Mouse (Mus musculus) stomach, postnatal 0 days (tissue): ENCODE data around the gene Plin5. TPM values are rescaled to one million over a fixed set of nuclear protein-coding genes. Genes with fewer than 3 reads are reported as not detected.

Experiments
- ATAC-seq: fragments of 200-750 bp; cut with Nextera tagmentation; 2 replicates; pipeline ENCODE4 v1.8.0; 2017; ENCODE audit not compliant: low FRiP score, low TSS enrichment
- DNase-seq: peaks from one replicate; pipeline ENCODE4 v3.0.0-alpha.2; 2016; ENCODE audit warnings: low spot score
- H3K27ac ChIP-seq: fragments of 300-500 bp; sonication (generic); replicated peaks from 2 replicates; pipeline ENCODE4 v1.5.1; 2014; ENCODE audit warnings: mild to moderate bottlenecking, control low read depth
- H3K27me3 ChIP-seq: fragments of 300-500 bp; sonication (generic); 2 replicates; pipeline ENCODE4 v1.6.1; 2014; ENCODE audit warnings: low read length; ENCODE audit not compliant: control insufficient read depth, insufficient read depth
- H3K36me3 ChIP-seq: fragments of 300-500 bp; sonication (generic); 2 replicates; pipeline ENCODE4 v1.6.1; 2014; ENCODE audit warnings: low read length, mixed read lengths; ENCODE audit not compliant: control insufficient read depth, insufficient read depth
- H3K4me1 ChIP-seq: fragments of 300-500 bp; sonication (generic); replicated peaks from 2 replicates; pipeline ENCODE4 v1.6.1; 2014; ENCODE audit warnings: antibody characterized with exemption; ENCODE audit not compliant: control insufficient read depth, insufficient read depth
- H3K4me2 ChIP-seq: fragments of 300-500 bp; sonication (generic); replicated peaks from 2 replicates; pipeline ENCODE4 v1.6.1; 2014; ENCODE audit warnings: low read depth, mild to moderate bottlenecking, control low read depth, moderate library complexity
- H3K4me3 ChIP-seq: fragments of 300-500 bp; sonication (generic); 2 replicates; pipeline ENCODE4 v1.5.1; 2014; ENCODE audit warnings: low read depth, low read length, control low read depth
- H3K9ac ChIP-seq: fragments of 300-500 bp; sonication (generic); 2 replicates; pipeline ENCODE4 v1.6.1; 2014; ENCODE audit warnings: mild to moderate bottlenecking, low read length, control low read depth, mixed read lengths
- H3K9me3 ChIP-seq: fragments of 300-500 bp; sonication (generic); 2 replicates; pipeline ENCODE4 v1.6.1; 2016; ENCODE audit warnings: low read length; ENCODE audit not compliant: control insufficient read depth
- CTCF ChIP-seq: IDR thresholded peaks from 2 replicates; pipeline ENCODE4 v1.5.1; 2016; ENCODE audit warnings: antibody characterized with exemption, low read depth, mild to moderate bottlenecking, moderate library complexity
- EP300 ChIP-seq: optimal IDR thresholded peaks from 2 replicates; pipeline ENCODE3; 2016; ENCODE audit warnings: antibody characterized with exemption
- WGBS: fragments of 180-500 bp; shearing (Covaris S2); extraction: QIAGEN DNeasy Blood & Tissue Kit; methylation state at CpG from one replicate; pipeline ENCODE4 v1.1.7; 2014; 5-methylcytosine and 5-hydroxymethylcytosine counted together
- polyA plus RNA-seq: library from polyadenylated mRNA; unstranded; fragments of >200 nt; fragmentation: Nextera tagmentation; extraction: Ambion mirVana; gene quantifications from 2 replicates; pipeline ENCODE4 v1.2.1, GENCODE M21; 2015

Gene Plin5
- polyA plus RNA-seq, 1 experiment from 2014 or later = 0.65 TPM

- H3K4me1 ChIP-seq = no peaks in the 10 kb centered on the region; the same call in 1 of the 2 replicates
- ATAC-seq = no peak
- H3K27ac ChIP-seq = no peak overlapping the region
- H3K4me2 ChIP-seq = no peak overlapping the region
- no peak overlapping the region for H3K4me3 ChIP-seq
- no peak for DNase-seq
- H3K9me3 ChIP-seq = no peaks in the 10 kb centered on the region
- no peaks in the 10 kb centered on the region for H3K36me3 ChIP-seq
- no peaks in the 10 kb centered on the region for H3K27me3 ChIP-seq
- no peak overlapping the region for H3K9ac ChIP-seq
- WGBS = 78% methylated on average over 3 of the region's 3 CpGs
- TF ChIP-seq CTCF (no peak), EP300 (no peak)
Observed at GRCm38 (mm10) chr17:56112743-56113142, 4.7 kb downstream of the Plin5 start.

- no peaks in the 10 kb centered on the region for H3K4me1 ChIP-seq
- 53% methylated on average over 5 of the region's 5 CpGs for WGBS
- ATAC-seq (no peak), DNase-seq (peak; percentile 69)
- no peak overlapping the region for H3K9ac ChIP-seq
- TF ChIP-seq EP300 = no peak
- TF ChIP-seq CTCF = peak; percentile 88
- H3K27me3 ChIP-seq = no peaks in the 10 kb centered on the region
- H3K4me3 ChIP-seq = no peak overlapping the region
- H3K9me3 ChIP-seq = no peaks in the 10 kb centered on the region
- no peaks in the 10 kb centered on the region for H3K36me3 ChIP-seq
- H3K4me2 ChIP-seq = no peak overlapping the region
- H3K27ac ChIP-seq = no peak overlapping the region
Observed at GRCm38 (mm10) chr17:56111864-56112263, 5.5 kb downstream of the Plin5 start.

- no peak overlapping the region for H3K4me2 ChIP-seq
- DNase-seq = no peak
- no peak overlapping the region for H3K9ac ChIP-seq
- no peak for TF ChIP-seq EP300
- H3K27ac ChIP-seq = no peak overlapping the region
- no peaks in the 10 kb centered on the region for H3K27me3 ChIP-seq
- H3K9me3 ChIP-seq = no peaks in the 10 kb centered on the region
- 47% methylated on average over 1 of the region's 1 CpGs for WGBS
- H3K4me3 ChIP-seq = no peak overlapping the region
- no peaks in the 10 kb centered on the region for H3K4me1 ChIP-seq
- no peak for ATAC-seq
- H3K36me3 ChIP-seq = no peaks in the 10 kb centered on the region
Observed at GRCm38 (mm10) chr17:56111021-56111420, 6.4 kb downstream of the Plin5 start.

GRCm38 (mm10) chr17:56110571-56110970 is 6.8 kb downstream of the Plin5 start:
- no peak overlapping the region for H3K4me2 ChIP-seq
- TF ChIP-seq EP300 (no peak), CTCF (no peak)
- H3K27me3 ChIP-seq = no peaks in the 10 kb centered on the region
- H3K4me3 ChIP-seq = no peak overlapping the region
- no peak overlapping the region for H3K27ac ChIP-seq
- H3K9me3 ChIP-seq = no peaks in the 10 kb centered on the region
- H3K9ac ChIP-seq = no peak overlapping the region
- DNase-seq = no peak
- H3K36me3 ChIP-seq = no peaks in the 10 kb centered on the region
- ATAC-seq = no peak
- H3K4me1 ChIP-seq = no peaks in the 10 kb centered on the region
- WGBS = 70% methylated on average over 4 of the region's 4 CpGs

- no peaks in the 10 kb centered on the region for H3K36me3 ChIP-seq
- peak within 1 kb of the TSS; percentile 24; the same call in 1 of the 2 replicates for H3K27ac ChIP-seq
- peak within 1 kb of the TSS; percentile 15; the same call in 1 of the 2 replicates for H3K4me3 ChIP-seq
- H3K9ac ChIP-seq = peak within 1 kb of the TSS; percentile 38; the same call in 1 of the 2 replicates
- no peaks in the 10 kb centered on the region for H3K9me3 ChIP-seq
- 52% methylated on average over 7 of the region's 10 CpGs for WGBS
- H3K4me1 ChIP-seq = no peaks in the 10 kb centered on the region
- ATAC-seq (peak; percentile 73), DNase-seq (peak; percentile 58)
- no peaks in the 10 kb centered on the region for H3K27me3 ChIP-seq
- peak within 1 kb of the TSS; percentile 31 for H3K4me2 ChIP-seq
- no peak for TF ChIP-seq CTCF
- no peak for TF ChIP-seq EP300
Observed at GRCm38 (mm10) chr17:56109219-56110051, 8.0 kb downstream of the Plin5 start, which contains the start of gene Plin4. Gene Plin4, minus strand, starts transcription at chr17:56109803.
